Mouse (Mus musculus) thymus, postnatal 0 days (tissue): ENCODE data around the gene Foxp1. TPM values are rescaled to one million over a fixed set of nuclear protein-coding genes. Genes with fewer than 3 reads are reported as not detected.

Experiments
- DNase-seq: peaks from one replicate; pipeline ENCODE4 v3.0.0-alpha.2; 2015; ENCODE audit warnings: low spot score
- polyA plus RNA-seq: library from polyadenylated mRNA; unstranded; fragments of >200 nt; fragmentation: Nextera tagmentation; extraction: Ambion mirVana; gene quantifications from 2 replicates; pipeline ENCODE4 v1.2.1, GENCODE M21; 2015

Foxp1 gene
- polyA plus RNA-seq, 1 experiment from 2014 or later: 82.5 TPM

DNA sequence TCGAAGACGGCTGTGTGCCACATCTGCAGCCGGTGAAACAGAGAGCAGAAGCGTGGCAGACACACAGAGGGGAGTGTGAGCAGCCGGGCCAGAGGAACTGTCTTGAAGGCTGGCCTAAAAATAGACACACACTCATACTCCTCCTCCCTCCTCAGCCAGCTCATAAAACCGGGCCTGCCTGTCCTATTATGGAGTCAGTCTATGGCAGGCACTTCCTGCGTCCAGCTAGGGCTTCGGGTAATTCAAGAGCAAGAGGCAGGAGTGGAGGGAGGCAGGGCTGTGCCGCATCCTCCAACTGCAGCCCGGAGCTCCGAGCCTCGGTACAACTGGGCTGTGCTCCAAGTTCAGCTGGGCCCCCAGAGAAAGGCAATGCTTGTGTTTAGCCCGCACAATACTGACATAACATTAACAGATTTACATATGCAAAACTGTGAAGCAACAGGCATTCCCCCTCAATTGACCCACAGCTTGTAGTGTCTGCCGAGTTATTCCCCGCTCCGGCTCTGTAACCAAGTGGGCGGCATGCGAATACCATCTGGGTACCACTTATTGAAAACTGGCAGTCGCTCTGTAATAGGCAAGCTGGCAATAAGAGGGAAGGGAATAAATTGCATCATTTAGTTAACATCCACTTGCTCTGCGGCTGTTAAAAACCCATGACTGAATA is 37.2 kb downstream of the Foxp1 start:
- peak; percentile 84 for DNase-seq

GRCm38 (mm10) chr6:99484884-99485216 is 37.7 kb downstream of the Foxp1 start:
- DNase-seq: no peak

GRCm38 (mm10) chr6:99484197-99484725 is 38.3 kb downstream of the Foxp1 start:
- no peak for DNase-seq

- no peak for DNase-seq
Observed at GRCm38 (mm10) chr6:99483556-99483955, 39.0 kb downstream of the Foxp1 start.

- DNase-seq: no peak
Observed at GRCm38 (mm10) chr6:99481568-99481967, 41.0 kb downstream of the Foxp1 start.

DNA sequence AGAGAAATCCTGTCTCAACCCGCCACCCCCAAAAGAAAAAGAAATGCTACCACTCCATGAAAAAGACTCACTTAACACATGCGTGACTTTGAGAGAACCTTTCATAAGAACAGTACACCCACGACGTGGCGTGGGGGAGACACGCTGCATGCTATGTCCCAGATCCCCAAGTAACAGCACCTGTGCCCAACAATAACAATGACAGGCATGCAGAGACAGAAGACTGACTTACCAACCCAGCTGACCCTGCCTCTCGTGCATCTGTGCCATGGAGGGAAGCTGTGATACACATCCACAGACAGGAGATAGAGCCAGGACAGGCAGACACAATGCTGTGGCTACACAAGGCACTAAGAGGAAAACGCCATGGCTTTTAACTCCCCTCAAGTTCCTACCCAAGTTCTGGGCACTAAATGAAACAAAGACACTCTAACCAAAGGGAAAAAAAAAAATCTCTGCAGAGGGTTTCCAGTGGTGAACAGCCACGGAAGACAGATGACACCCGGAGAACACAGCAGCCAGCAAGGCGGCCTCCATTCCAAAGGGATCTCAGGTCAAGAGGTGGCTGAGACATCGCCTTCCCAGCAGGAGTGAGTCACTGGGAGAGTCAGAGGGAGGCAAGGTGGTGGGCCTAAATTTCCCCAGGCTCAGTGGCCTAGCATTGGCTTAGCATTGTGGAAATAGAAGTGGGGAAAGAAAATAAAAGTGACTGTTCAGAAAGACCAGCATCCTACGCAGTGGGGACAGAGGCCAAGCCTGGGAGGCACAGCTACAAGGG is 43.5 kb downstream of the Foxp1 start:
- DNase-seq: no peak

DNA sequence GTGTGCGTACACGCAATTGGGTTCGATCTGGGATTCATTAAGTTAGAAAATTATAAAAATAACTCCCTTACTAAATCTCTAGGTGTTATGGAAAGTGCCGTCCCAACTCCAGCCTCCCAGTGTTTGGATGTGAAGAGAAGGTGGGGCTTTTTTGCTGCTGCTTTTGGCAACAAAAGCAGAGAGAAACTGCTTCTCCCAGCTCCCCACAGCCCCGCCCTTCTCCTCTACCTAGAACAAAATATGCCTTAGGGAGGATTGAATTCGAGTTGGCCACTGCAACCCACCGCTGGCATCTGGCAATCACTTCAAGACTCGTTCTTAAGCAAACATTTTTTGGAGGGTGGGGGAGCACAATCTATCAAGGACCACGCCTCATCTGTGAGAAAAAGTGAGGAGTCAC is 47.5 kb downstream of the Foxp1 start:
- DNase-seq: no peak

GRCm38 (mm10) chr6:99470906-99471305 is 51.6 kb downstream of the Foxp1 start:
- no peak for DNase-seq

DNA sequence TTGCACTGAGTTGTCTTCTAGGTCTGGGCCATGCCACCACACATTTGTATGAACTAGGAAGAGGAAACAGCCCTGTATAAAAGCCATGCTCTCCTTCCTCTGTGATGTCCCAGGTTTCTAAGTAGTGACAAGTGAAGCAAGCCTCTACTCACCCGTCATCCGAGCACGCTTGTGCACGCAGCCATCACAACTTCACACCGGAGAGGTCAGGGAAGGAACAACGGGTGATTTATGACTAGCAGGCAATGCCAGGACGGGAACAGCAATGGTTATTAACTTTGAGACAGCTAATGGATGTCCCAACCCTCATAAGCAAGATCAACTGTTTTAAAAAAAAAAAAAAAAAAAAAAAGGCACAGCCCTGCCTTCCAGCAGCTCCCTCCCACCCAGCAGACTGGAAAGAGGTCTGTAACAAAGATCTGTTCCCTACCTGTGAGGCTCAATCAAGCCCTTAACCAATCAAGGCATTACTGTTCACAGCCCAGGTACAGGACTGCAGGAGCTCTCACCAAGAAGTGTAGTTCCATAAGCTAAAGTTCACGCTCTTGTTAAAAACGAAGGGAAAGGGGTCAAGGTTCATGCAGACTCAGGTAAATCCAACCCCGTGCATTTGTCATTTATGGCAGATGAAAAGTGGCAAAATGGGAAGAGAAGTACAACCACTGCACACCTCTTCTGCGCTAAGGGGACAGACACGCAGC is 53.2 kb downstream of the Foxp1 start:
- no peak for DNase-seq

- DNase-seq: no peak
Observed at GRCm38 (mm10) chr6:99467831-99468230, 54.7 kb downstream of the Foxp1 start.

DNA sequence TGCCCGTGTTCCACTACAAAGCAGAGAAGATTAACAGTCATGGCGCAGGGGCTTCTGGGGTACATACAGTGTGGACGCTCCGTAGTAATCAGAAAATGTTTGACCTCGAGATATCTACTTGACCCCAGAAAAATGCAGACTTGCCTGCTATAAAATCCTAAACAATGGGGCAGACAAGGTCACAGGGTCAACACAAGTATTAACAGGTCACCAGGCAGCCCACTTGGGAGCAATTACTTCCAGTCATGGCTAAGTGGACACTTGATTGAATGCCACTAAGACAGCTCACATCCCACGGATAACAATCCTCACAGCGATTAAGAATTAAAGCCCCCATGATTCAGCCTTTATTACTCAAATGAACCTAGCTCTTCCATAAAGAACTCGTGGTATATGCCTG is 55.4 kb downstream of the Foxp1 start:
- DNase-seq: no peak

- no peak for DNase-seq
Observed at GRCm38 (mm10) chr6:99466354-99466753, 56.2 kb downstream of the Foxp1 start.

DNA sequence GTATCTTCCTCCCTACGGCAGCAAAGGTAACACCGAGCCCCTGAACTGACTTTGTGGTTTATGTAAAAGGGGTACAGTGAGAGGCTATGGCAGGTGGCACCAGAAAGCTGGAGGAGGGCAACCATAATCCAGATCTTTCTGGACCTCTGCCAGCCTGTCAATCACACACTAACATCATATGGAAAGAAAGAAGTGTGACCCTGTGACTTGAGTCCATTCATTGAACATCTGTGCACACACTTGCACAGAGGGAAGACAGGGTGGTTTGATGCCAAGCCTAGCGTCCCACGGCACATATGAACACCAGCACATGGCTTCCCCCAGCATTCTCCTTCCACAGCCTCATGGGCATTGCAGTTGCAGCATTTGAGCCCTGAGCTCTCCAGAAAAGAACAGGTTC is 58.1 kb downstream of the Foxp1 start:
- peak; percentile 53 for DNase-seq

DNA sequence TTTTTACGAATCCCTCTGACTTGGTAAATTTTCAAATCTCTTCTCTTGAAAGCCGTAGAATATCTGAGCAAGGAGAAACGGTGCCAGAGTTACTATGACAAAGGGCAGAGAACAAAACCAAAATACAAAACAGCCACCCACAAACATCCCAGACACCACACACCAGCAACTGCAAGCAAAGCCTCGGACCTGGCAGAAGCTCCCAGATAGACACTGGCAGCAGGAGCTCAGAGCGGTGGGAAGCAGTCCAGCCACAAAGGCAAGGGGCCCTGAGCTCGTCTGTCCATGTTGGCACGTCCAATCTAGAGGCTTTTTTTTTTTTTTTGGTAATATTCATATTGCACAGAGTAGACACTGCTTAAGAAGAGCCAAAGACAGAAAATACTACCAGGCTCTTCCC is 58.6 kb downstream of the Foxp1 start:
- DNase-seq: no peak

DNA sequence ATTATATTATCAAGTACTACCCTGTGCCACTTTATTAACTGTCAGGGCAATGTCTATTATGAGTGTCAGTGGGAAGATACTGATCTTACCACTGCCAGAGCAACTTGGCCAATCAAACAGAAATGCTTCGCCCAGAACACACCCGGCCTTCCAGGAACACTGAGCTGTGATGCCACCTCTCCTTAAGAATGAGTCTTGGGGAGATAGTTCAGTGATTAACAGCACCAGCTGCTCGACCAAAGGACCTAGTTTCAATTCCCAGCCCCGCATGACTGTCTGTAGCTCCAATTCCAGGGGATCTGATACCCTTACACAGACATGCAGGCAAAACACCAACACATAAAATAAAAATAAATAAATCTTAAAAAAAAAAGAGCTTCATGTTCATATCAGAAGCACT is 63.7 kb downstream of the Foxp1 start:
- DNase-seq: no peak

- DNase-seq: no peak
Observed at GRCm38 (mm10) chr6:99453763-99454520, 68.6 kb downstream of the Foxp1 start.

DNA sequence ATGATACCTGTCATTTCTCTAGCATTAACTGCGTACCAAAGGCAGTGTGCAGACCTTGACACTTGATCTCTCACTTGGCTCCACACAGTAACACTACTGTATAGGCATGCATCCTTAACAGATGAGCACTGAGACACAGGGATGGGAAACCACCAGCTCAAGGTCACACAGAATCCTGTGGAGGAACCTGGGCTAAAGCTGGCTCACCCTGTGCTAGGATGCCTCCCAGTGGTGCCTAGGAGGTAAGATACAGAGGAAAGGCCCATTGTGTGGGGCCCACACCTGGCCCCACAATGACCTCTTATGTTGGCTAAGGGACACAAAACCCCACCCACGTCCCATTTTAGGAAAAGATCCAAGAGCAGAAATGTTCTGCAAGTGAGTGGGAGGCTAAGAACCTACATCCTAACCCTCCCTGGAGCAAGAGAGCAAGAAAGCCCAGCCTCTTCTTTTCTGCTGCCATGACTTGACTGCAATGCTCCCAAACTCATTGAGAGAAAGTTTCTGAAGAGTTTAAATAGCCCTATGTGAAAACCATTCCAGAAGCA is 69.8 kb downstream of the Foxp1 start:
- peak; percentile 67 for DNase-seq

GRCm38 (mm10) chr6:99451479-99451878 is 71.0 kb downstream of the Foxp1 start:
- no peak for DNase-seq

DNA sequence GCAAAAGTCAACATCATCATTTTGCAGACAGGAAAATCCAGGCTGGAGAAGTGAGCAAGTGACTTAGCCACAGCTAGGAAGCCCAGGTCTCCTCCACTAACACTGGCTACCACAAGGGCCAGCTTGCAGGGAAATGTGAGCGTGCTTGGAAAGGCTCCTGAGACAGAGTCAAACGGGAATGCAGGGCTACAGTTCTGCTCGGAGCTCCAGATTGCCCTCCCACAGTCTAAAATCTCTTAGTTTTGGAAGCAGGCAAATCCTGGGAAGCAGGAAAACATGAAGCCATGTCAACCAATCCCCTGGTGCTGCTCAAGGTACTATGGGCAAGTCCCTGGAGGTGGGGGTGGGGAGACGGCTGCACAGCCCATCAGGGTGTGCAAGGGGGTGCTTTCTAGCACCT is 75.1 kb downstream of the Foxp1 start:
- no peak for DNase-seq

- no peak for DNase-seq
Observed at GRCm38 (mm10) chr6:99446801-99447415, 75.6 kb downstream of the Foxp1 start.

DNA sequence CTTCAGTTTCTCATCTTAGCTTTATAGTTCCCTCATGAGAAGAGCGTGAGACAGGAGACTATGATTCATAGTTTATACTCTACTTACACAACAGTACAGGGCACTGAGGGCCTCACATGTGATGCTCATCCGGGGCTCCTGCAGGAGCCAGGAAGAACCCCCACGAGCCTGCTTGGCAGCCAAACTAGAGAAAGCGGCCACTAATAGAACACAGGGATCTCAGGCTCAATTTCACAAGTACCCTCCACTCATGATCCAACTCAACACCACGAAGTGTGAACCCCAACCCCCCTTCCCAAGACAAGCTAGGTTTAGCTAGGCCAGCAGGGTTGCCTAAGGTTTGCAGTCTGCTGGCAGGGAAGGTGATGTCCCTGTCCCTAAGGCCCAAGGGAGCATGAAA is 79.1 kb downstream of the Foxp1 start:
- no peak for DNase-seq
